Mouse (Mus musculus): Measurements from ENCODE around the gene Hspb6. TPM values are rescaled to one million over a fixed set of nuclear protein-coding genes. Genes with fewer than 3 reads are reported as not detected.

The Hspb6 gene
- total RNA-seq, 2 experiments from 2014 or later = 25.5 to 68.9 TPM

DNA sequence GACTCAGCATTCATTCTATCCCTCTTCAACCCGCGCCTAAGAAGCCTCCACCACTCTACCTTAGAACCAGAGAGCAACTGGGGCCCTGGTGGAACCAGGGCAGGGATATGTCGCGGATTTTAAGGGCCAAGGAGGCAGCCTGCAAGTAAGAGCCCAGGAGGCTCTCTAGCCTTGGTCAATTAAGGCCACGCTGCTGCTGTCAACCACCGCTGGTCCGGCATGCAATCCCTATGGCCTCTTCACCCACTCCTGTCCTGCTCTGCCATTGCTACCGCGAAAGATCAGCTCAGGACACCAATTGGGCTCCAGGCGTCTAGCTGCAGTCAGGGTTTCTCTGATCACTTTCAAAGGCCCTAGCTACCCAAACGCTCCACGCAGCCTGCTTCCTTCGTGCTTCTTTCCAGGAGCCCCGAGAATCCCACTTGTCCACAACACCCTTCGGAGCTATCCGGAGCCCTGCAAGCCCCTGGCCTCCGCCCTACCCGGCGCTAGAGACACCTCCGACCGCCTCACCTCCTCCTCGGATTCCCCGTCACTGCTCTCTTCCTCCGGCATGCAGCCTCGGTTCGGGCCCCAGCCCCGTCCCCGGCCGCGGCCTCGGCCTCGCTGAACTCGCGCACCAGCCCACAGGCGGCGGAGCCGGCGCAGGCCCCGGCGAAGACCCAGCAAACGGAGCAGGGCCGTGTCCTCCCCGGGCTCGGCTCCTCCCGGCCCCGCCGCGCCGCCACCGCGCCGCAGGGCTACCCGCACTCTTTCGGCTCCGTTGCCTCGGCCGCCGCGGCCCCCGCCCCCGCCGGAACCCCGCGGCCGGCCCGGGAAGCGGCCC is 36.1 kb downstream of the Hspb6 start:
- peak; percentile 64 for DNase-seq

DNA sequence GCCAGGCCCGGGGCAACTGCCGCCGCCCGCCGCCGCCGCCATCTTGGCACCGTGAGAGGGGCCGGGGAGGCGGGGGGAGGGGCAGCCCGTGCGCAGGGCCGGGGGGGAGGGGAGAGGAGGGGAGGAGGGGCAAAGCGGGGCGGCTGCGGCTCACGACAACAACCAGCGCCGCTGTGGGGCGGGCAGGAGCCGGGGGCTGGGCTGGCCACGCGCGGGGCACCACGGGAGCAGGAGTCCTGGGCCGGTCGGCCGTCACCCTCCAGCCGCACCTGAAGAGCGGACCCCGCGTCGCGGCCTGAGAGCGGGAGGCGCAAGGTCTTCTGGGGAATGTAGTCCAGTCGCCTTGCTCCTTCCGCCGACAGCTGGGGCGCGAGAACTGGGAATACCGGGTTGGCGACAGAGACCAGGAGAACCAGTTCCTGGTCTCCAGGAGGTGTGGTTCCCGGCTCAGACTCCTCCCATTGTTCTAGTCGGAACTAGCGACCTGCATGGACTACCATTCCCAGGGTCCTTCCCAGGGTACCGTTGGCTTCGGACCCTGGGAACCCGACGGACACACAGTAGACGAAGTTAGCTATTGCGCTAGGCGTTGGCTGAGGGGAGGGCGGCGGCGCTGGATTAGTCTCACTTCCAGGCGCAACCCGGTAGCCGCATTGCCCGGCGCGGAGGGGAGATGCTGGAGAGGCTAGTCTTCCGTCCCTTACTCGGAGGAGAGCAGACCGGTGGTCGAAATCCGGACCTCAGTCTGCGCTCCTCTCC is 36.9 kb downstream of the Hspb6 start, which contains the start of gene Kmt2b:
TSS of gene Kmt2b (minus strand) at position 51 of the 759 bp plus-strand sequence.
- DNase-seq = peak; percentile 97

DNA sequence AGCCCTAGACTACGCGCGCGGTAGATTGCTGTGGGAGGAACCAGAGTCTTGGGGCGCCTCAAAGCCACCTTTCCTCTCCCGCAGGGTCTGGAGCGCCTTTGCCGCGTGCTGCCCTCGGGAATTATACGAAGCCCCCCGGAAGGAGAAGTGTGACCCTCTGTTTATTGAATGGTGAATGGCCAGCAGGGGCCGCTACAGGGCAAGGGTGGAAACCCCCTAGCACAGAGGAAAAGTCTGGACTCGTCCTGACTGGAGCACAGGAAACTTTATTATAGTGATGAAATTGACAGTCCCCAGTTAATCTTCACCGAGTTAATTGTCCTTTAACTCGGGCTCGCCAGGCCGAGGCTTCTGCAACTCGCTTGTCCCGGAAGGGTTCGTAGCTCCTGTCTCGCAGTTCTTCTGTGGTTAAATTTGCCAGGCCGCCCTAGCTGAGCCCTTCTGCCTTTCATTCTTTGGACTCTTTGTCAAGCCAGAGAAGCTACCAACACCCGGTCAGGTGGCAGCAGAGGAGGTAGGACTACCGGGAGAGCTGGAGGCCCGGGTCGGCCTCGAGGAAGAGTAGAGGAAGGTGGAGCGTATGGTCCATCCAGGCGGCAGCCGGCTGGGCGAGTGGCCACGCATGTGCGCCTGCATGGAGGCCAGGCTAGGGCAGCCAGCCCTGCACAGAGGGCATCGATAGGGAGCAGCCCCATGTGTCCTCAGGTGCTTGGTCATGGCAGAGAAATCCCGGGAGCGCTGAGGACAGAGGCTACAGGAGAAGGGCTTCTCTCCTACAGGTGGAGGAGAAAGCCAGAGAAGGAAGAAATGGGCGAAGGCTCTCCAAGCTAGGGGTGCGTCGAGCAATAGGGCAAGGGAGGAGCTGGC is 37.7 kb downstream of the Hspb6 start:
- peak; percentile 91 for DNase-seq

DNA sequence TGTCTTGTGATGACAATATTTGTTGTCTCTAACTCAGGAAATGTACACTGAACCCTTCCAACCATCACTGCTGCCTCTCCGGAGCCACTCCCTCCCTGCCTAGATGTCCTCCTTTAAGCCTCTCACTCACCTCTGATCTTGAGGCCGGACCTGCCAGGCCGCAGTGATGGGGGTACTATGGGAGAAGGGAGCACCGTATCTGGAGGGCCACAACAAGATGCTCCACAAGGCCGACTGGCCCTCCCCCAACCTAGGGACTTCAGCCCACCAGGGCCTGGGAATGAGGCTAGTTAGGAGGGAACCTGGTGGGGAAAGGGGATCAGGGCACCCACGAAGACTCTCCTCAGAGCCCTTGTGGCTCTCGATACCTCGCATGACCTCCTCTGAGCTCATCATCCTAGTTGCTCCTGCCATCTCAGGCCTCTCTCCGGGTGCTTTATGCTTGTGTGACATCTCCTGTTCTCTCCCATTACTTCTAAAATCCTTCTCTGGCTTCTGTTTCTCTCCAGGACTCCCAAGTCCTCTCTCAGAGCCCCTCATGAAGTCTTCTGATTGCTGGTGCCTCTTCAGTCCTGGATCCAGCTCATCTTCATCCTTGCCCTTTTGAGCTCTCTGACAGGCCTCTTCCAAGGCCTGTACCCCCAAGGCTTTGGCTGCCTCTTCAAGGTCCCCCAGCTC is 39.1 kb downstream of the Hspb6 start:
- no peak for DNase-seq

DNA sequence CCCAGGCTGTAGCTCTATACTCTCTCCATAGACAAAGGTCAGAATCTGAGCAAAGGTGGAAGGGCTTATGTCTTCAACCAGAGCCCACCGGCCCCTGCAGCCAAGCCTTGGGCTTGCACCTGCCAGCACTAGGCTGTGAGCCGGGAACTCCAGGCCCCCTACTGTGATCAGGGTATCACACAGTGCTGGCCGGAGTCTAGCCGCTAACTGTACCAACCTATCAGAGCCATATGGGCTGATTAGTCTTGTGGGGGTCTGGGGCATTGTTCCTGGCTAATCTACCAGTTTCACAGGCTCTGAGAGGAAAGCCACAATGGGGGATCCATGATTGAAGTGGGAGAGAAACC is 39.6 kb downstream of the Hspb6 start:
- DNase-seq = no peak

DNA sequence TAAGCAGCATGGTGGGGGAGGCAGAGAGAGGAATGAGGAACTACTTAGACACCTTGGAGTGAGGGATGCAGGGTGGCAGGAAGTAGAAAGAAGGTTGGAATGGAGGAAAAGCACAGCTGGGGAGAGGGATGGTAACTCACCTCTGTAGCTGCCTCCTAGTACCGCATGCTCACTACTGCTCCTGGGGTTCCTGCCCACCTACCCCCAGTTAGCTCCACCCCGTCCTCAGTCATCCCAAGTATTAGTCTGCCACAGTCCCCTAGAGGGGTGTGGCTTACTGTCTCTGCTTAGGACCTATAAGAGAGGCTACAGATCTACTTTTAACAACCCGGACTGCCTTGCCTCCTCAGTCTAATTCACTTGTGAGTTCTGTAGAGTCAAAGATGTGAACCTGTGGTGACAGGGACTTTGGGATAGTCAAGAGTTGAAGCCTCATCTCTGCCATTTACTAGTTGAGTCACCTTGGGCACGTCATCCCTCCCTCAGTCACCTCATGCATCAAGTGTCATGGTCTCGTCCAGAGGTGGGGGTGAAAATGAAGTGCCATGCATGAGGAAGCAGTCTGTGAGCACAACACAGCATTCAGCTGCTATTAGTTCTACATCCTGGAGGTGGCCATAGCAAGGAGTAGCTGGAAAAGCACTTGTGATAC is 40.9 kb downstream of the Hspb6 start:
- no peak for DNase-seq

DNA sequence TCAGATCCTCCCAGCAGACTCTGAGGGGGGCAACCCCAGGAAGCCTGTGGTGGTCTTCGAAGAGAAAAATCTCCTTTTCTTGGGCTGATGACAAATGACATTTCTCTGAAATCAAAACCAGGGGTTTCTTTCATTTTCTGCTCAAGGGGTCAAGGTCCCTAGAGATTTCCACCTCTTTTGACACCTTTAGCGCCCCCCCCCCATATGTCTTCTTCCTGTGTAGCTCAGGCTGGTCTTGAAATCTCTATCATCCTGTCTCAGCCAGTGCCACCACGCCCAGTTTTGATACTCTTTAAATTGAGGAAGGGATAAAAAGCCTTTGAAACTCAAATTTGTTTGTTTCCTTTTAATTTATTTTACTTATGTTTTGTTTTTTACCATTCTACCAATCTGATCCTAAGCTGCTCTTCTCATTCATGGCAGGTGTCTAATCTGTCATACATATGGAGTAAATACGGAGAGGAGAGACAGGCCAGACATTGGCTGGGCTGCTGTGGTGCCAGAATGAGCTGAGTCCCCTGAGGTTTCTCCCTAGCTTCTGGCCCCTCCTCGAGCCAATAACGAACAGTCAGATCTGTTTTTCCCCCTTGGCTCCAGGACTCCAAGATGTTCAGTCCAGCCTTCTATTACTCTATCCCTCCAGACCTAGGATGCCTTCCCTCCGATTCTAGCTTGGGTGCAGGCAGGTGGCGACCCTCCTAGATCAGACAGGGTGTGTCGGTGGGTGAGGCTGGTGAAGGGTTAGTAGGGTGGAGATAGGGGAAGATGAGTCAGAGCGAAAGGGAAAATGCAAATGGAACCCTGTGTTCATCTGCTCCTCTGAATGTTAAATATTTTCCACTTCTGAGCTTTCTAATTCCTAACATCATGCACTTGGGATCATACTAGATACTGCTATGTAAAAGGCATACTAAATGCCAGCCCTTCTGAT is 41.9 kb downstream of the Hspb6 start:
- no peak for DNase-seq

DNA sequence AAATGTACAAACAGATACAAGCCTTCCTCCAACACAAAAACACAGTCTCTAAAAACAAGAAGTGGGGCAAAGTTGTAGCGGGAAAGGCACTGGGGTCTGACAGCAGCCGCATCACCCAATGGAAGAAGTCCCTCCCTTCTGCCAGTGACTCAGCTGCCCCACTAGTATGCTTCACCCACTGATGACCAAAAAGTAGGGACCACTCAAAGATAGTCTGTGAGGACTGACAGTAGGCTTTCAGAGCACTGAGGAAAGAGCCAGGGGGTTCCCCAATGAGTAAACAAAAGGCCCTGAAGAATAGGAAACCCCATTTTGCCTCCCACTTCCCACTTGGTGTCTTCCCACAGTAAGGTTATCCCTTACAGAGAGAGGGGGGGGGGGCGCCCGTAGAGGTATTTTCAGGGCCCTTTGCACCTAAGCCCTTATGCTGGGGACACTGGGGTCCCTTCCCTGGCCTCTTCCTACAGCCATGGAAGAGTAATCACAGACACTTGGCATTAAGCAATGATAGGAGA is 42.6 kb downstream of the Hspb6 start:
- DNase-seq = no peak

DNA sequence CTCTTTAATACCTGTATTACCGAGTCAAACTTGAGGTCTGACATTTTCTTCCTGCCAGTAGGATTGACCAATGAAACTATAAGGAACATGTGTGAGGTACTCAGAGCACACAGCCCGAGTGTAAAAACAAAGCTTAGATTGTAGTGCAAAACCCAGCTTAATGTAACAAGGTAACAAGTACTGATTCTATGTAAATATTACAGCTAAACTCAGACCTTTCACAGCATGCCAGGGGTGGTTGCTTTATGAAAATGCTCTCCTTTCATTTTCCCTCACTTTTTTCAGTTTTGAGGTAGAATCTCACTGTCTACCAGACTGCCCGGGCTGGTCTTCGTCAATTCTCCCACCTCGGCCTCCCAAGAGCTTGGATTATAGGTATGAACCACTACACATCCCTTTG is 44.1 kb downstream of the Hspb6 start:
- no peak for DNase-seq

DNA sequence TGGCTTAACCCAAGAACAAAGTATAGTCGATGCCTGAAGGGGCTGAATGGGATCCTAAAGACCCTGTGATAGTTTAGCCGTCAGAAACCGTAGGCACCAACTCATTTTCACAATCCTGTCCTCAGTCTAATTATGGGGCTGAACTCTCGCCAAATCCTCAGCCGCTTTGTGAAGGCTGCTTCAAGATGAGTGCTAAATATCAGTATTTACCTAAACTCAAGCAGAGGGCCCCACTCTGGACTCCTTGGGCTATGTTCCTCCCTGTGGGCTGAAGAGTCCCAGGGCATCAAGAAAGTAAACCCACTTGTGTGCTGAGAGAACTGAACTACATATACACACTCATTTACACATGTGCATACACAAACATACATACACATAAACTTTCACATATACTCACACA is 44.8 kb downstream of the Hspb6 start:
- DNase-seq = no peak

DNA sequence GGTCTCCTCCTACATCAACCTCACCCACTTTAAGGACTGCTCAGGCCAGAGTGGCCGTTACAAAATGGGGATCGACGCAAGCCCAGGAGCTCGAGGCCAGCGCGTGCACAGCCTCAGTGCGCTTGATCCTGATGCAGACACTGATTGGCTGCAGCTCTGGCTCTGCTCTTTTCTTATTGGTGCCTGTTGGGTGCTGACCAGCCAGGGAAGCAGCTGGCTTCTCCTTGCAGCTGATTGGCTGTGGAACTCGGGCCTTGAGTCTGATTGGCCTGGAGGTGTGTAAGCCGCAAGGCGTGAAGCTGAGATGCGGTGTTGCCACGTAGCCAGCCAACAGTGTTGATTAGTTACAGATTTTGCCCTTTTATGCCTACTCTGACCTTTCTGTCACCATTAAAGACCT is 46.8 kb downstream of the Hspb6 start, which contains the start of gene Zbtb32:
TSS of gene Zbtb32 (minus strand) at position 124 of the 400 bp plus-strand sequence.
- DNase-seq = no peak

DNA sequence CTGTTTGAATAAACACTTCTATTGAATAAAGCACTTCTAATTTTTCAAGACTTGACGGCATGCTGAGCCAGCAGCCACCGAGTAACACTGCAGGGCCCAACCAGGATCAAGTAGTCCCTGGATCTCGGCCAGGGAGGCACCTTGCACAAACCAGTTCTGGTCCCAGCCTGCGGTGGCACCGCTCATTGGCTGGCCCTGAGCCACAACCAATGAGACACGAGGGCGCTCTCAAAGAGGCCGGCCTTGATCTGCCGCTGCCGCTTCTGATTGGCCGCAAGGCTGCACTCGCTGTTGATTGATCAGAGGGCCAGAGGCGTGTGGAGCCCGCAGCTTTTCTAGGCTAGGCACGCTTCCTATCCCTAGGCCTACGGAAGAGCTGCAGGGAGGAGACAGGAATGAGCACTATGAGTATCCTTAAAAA is 48.0 kb downstream of the Hspb6 start:
- DNase-seq = peak; percentile 96

DNA sequence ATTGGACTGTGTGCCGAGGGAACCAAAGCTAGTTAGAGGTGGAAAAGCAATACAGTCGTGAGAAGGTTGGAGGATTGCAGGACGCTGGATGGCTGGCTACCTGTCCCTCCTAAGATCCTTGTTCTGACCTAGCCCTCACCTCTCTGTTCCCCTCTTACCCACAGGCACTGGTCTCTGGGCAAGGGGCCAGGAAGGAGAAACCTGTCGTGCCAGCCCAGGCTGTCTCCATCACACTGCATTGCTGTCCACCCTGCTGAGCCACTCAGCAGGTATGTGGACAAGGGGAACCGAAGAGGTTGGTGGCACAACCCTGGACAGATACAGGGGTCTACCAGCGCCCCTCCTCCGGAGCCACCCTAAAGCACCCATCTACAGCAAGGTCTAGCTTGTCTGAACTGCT is 48.7 kb downstream of the Hspb6 start:
- DNase-seq = no peak

DNA sequence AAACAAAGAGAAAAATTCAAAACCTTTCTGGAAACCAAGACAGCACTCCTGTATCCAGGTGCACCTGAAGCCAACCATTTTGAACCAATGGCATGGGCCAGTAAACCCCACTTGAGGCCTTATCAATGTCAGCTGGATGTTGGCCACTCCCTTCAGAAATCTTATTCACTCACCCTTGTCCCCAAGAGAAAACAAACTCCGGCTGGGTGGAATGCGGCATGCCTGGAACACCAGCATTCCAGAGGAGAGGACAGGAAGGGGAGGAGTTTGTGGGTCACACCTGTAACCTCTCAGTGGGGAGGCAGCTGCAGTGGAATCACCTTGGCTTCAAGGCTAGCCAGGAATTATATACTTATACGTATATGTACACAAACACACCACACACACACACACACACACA is 50.6 kb downstream of the Hspb6 start:
- DNase-seq = no peak

DNA sequence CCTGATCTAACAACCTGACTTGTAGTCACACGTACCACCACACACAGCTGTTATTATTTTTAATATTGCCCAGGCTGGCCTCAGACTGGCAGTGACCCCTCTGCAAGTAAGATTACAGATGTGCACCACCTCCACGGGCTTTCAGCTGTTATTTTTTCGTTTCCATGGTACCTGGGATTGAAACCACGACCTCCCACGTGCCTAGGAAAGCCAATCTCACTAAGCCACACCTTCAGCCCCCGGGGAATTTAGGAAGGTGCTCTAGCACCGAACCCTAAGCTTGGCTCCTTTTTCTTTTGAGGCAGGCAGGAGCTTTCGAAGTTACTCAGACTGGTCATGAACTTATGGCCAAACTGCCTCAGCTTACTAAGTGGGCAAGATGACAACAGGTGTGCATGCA is 52.4 kb downstream of the Hspb6 start:
- no peak for DNase-seq

DNA sequence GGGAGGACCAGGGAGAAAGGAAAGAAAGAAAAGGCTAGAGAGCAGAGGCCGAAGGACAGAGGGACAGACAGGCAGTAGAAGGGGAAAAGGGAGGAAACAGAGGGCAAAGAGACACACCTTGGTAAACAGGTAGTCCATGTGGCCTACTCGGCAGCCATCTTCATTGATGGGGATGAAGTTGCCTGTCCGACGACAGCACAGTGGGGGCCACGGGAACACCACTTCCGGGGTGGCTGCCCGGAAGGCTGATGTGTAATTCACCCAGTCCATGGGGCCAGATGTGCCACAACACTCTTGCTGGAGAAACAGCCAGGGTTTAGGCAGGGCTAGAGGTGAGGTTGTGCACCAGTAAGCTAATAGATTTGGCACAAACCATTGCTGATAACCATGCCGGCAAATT is 53.0 kb downstream of the Hspb6 start:
- DNase-seq = no peak

Measured in adrenal gland, postnatal 10 days (tissue).